Mouse (Mus musculus) CH12.LX (cell line): ENCODE results near the gene Vti1a. TPM values are rescaled to one million over a fixed set of nuclear protein-coding genes. Genes with fewer than 3 reads are reported as not detected.

Source experiments
- DNase-seq: peaks from one replicate; pipeline ENCODE4 v3.0.0-alpha.2; 2013; ENCODE audit errors: extremely low read depth
- H3K27ac ChIP-seq: 2 replicates; pipeline ENCODE4 v1.5.1; 2012; ENCODE audit warnings: low read depth, mild to moderate bottlenecking, control low read depth, moderate library complexity; ENCODE audit not compliant: insufficient read depth
- H3K27me3 ChIP-seq: replicated peaks from 2 replicates; pipeline ENCODE3; 2012; ENCODE audit warnings: inconsistent platforms
- H3K36me3 ChIP-seq, 2 experiments: replicated peaks in 1 of 2; 2 replicates each; pipeline versions ENCODE3 to v1.6.1; 2012; ENCODE audit warnings: inconsistent platforms in 1 of 2, low read length in 1 of 2, mild to moderate bottlenecking in 1 of 2, mixed read lengths in 1 of 2, moderate library complexity in 1 of 2; ENCODE audit not compliant: control insufficient read depth in 1 of 2, insufficient read depth in 1 of 2
- H3K4me1 ChIP-seq, 2 experiments: 2 replicates each; pipeline ENCODE4 v1.6.1; 2012; ENCODE audit warnings: inconsistent platforms in 1 of 2, moderate library complexity in 1 of 2; ENCODE audit not compliant: insufficient read depth in 2 of 2, control insufficient read depth in 1 of 2
- H3K4me2 ChIP-seq: 2 replicates; pipeline ENCODE4 v1.6.1; 2012; ENCODE audit warnings: low read depth, mild to moderate bottlenecking, control low read depth; ENCODE audit not compliant: poor library complexity, insufficient read depth, severe bottlenecking
- H3K4me3 ChIP-seq, 3 experiments: fragments of 150-350 bp in 1 of 3; sonication (generic) in 1 of 3; replicated peaks in 1 of 3; 2 replicates each; pipeline versions ENCODE3 to v1.5.1; 2011 to 2012; ENCODE audit warnings: low read depth in 2 of 3, low read length in 2 of 3, mild to moderate bottlenecking in 2 of 3, moderate library complexity in 2 of 3, control low read depth in 1 of 3, improper control_type of control experiment in 1 of 3, inconsistent platforms in 1 of 3, mixed read lengths in 1 of 3; ENCODE audit not compliant: poor library complexity in 1 of 3
- H3K79me2 ChIP-seq: replicated peaks from 2 replicates; pipeline ENCODE4 v1.6.1; 2012; ENCODE audit warnings: mild to moderate bottlenecking, moderate library complexity; ENCODE audit not compliant: control insufficient read depth, poor library complexity, insufficient read depth, severe bottlenecking; ENCODE audit errors: extremely low read depth
- H3K9ac ChIP-seq: 2 replicates; pipeline ENCODE4 v1.6.1; 2012; ENCODE audit warnings: low read depth, mild to moderate bottlenecking, control low read depth, moderate library complexity; ENCODE audit not compliant: insufficient read depth
- H3K9me3 ChIP-seq: replicated peaks from 2 replicates; pipeline ENCODE3; 2012; ENCODE audit warnings: low read length, inconsistent platforms, mixed read lengths
- BHLHE40 ChIP-seq: IDR thresholded peaks from 2 replicates; pipeline ENCODE4 v1.6.1; 2011; ENCODE audit warnings: mild to moderate bottlenecking, low read depth, low read length, improper control_type of control experiment
- CHD2 ChIP-seq: IDR thresholded peaks from 2 replicates; pipeline ENCODE4 v1.6.1; 2011; ENCODE audit warnings: low read length, improper control_type of control experiment
- CTCF ChIP-seq, 2 experiments: IDR thresholded peaks in 1 of 2; conservative IDR thresholded peaks in 1 of 2; 2 replicates each; pipeline ENCODE4 v1.5.1; 2011 to 2012; ENCODE audit warnings: low read depth in 2 of 2, low read length in 2 of 2, improper control_type of control experiment in 1 of 2, inconsistent platforms in 1 of 2, mild to moderate bottlenecking in 1 of 2, moderate library complexity in 1 of 2
- E2F4 ChIP-seq: IDR thresholded peaks from 2 replicates; pipeline ENCODE4 v1.6.1; 2011; ENCODE audit warnings: low read depth, low read length, improper control_type of control experiment; ENCODE audit not compliant: insufficient replicate concordance
- EP300 ChIP-seq: IDR thresholded peaks from 2 replicates; pipeline ENCODE4 v1.6.1; 2011; ENCODE audit warnings: low read length, improper control_type of control experiment
- HCFC1 ChIP-seq: IDR thresholded peaks from 2 replicates; pipeline ENCODE4 v1.6.1; 2012; ENCODE audit warnings: low read depth, mild to moderate bottlenecking, inconsistent platforms, low read length, improper control_type of control experiment
- KAT2A ChIP-seq: IDR thresholded peaks from 2 replicates; pipeline ENCODE4 v1.6.1; 2012; ENCODE audit warnings: low read length, improper control_type of control experiment, inconsistent platforms; ENCODE audit not compliant: insufficient replicate concordance
- MAX ChIP-seq: IDR thresholded peaks from 2 replicates; pipeline ENCODE4 v1.6.1; 2011; ENCODE audit warnings: low read length, improper control_type of control experiment
- MAZ ChIP-seq: IDR thresholded peaks from 2 replicates; pipeline ENCODE4 v1.6.1; 2012; ENCODE audit warnings: low read depth, mild to moderate bottlenecking, inconsistent platforms, low read length, improper control_type of control experiment, moderate library complexity
- MEF2A ChIP-seq: IDR thresholded peaks from 2 replicates; pipeline ENCODE4 v1.6.1; 2014; ENCODE audit warnings: low read depth, mild to moderate bottlenecking, inconsistent platforms, low read length, improper control_type of control experiment, borderline replicate concordance
- MXI1 ChIP-seq: IDR thresholded peaks from 2 replicates; pipeline ENCODE4 v1.6.1; 2011; ENCODE audit warnings: mild to moderate bottlenecking, low read depth, low read length, improper control_type of control experiment
- NRF1 ChIP-seq: IDR thresholded peaks from 2 replicates; pipeline ENCODE4 v1.6.1; 2014; ENCODE audit warnings: low read depth, mild to moderate bottlenecking, inconsistent platforms, low read length, improper control_type of control experiment, moderate library complexity
- POLR2AphosphoS2 ChIP-seq: IDR thresholded peaks from 2 replicates; pipeline ENCODE4 v1.6.1; 2011; ENCODE audit warnings: low read depth, low read length, improper control_type of control experiment
- RAD21 ChIP-seq: IDR thresholded peaks from 2 replicates; pipeline ENCODE4 v1.6.1; 2011; ENCODE audit warnings: low read depth, mild to moderate bottlenecking, low read length, improper control_type of control experiment, moderate library complexity
- SIN3A ChIP-seq: IDR thresholded peaks from 2 replicates; pipeline ENCODE4 v1.6.1; 2012; ENCODE audit warnings: low read length, improper control_type of control experiment, inconsistent platforms
- SMC3 ChIP-seq: IDR thresholded peaks from 2 replicates; pipeline ENCODE4 v1.6.1; 2011; ENCODE audit warnings: low read depth, low read length, improper control_type of control experiment
- TCF12 ChIP-seq: IDR thresholded peaks from 2 replicates; pipeline ENCODE4 v1.6.1; 2014; ENCODE audit warnings: low read depth, mild to moderate bottlenecking, inconsistent platforms, low read length, improper control_type of control experiment
- UBTF ChIP-seq: IDR thresholded peaks from 2 replicates; pipeline ENCODE4 v1.6.1; 2012; ENCODE audit warnings: low read depth, mild to moderate bottlenecking, inconsistent platforms, low read length, improper control_type of control experiment, moderate library complexity
- USF2 ChIP-seq: conservative IDR thresholded peaks from 2 replicates; pipeline ENCODE4 v1.6.1; 2011; ENCODE audit warnings: low read depth, low read length, improper control_type of control experiment
- ZC3H11A ChIP-seq: IDR thresholded peaks from 2 replicates; pipeline ENCODE4 v1.6.1; 2012; ENCODE audit warnings: low read depth, mild to moderate bottlenecking, inconsistent platforms, low read length, improper control_type of control experiment
- ZMIZ1 ChIP-seq: IDR thresholded peaks from 2 replicates; pipeline ENCODE4 v1.6.1; 2012; ENCODE audit warnings: low read depth, mild to moderate bottlenecking, inconsistent platforms, low read length, improper control_type of control experiment
- dilution Hi-C: fragments of 300-500 bp; cut with MboI; formaldehyde crosslinking; loops from 2 replicates; pipeline ENCODE4 v1.14.3; 2020; ENCODE audit warnings: low sequenced_read_pairs; ENCODE audit not compliant: extremely low pct_unique_long_range_greater_than_20kb, extremely low pct_ligation_motif_present
- in situ Hi-C: fragments of 300-500 bp; cut with MboI; formaldehyde crosslinking; loops from 3 replicates; pipeline ENCODE4 v1.14.3; 2019; ENCODE audit warnings: low sequenced_read_pairs, low pct_ligation_motif_present, low pct_unique_long_range_greater_than_20kb, mixed read lengths
- polyA plus RNA-seq: library from polyadenylated mRNA; unstranded; fragments of >175 nt; gene quantifications from 2 replicates; pipeline ENCODE4 v1.2.1, GENCODE M21; 2012; ENCODE audit warnings: low read depth; ENCODE audit not compliant: insufficient read length
- total RNA-seq, 2 experiments: library from RNA; depleted of rRNA; stranded (reverse); fragments of 300-350 nt in 1 of 2; fragments of >200 nt in 1 of 2; gene quantifications; 2 replicates each; pipeline ENCODE4 v1.2.3; 2012 to 2014

Vti1a gene
- total and polyA plus RNA-seq, 3 experiments, result 22.3 to 27.6 (median 23.5) TPM

GRCm38 (mm10) chr19:55544498-55544897 lies 228.4 kb downstream of the Vti1a start (continued):
- TF ChIP-seq SIN3A (0 out of 2 replicates have a peak, but pooled peaks have one; percentile 8), HCFC1 (no peak), USF2 (no peak), MAZ (no peak), ZMIZ1 (no peak), EP300 (peak; percentile 76), BHLHE40 (peak; percentile 76; the same call in 1 of the 2 replicates), MXI1 (no peak), POLR2AphosphoS2 (no peak), TCF12 (peak; percentile 91), E2F4 (no peak), ZC3H11A (no peak), UBTF (no peak)

- no peaks in the 10 kb centered on the region for H3K9me3 ChIP-seq
- H3K9ac ChIP-seq, result no peak overlapping the region
- peaks cover 6 to 34% of the 10 kb centered on the region in 2 experiments for H3K4me1 ChIP-seq
- peak; percentile 82 for DNase-seq
- H3K27me3 ChIP-seq, result no peaks in the 10 kb centered on the region
- dilution Hi-C loops (no loop called here), in situ Hi-C loops (no loop called here)
- H3K4me3 ChIP-seq, result no peak overlapping the region
- H3K36me3 ChIP-seq, result peaks cover 4 to 28% of the 10 kb centered on the region in 2 experiments
- H3K79me2 ChIP-seq, result no peaks in the 10 kb centered on the region
- TF ChIP-seq SMC3, result peak; percentile 74
- TF ChIP-seq ZC3H11A, result 0 out of 2 replicates have a peak, but pooled peaks have one; percentile 3
- TF ChIP-seq CTCF (conservative IDR thresholded peaks at IDR 0.05 in 1 of 2, IDR thresholded peaks at IDR 0.05 in 1 of 2; ENCODE audit: low read depth in 2 of 2, low read length in 2 of 2), result peak; percentile 76 to 78
- TF ChIP-seq TCF12, result no peak
- TF ChIP-seq RAD21, result peak; percentile 63
- no peak for TF ChIP-seq MAX
- no peak overlapping the region for H3K4me2 ChIP-seq
- H3K27ac ChIP-seq, result no peak overlapping the region
These were observed 229.4 kb downstream of the Vti1a start for GRCm38 (mm10) chr19:55545529-55545928.

GRCm38 (mm10) chr19:55546009-55546528 lies 230.0 kb downstream of the Vti1a start:
- no peaks in the 10 kb centered on the region for H3K27me3 ChIP-seq
- no peak overlapping the region for H3K4me3 ChIP-seq
- H3K27ac ChIP-seq, result no peak overlapping the region
- peaks cover 6 to 34% of the 10 kb centered on the region in 2 experiments for H3K4me1 ChIP-seq
- H3K9me3 ChIP-seq, result no peaks in the 10 kb centered on the region
- H3K9ac ChIP-seq, result no peak overlapping the region
- peaks cover 4 to 31% of the 10 kb centered on the region in 2 experiments for H3K36me3 ChIP-seq
- in situ Hi-C loops (no loop called here), dilution Hi-C loops (no loop called here)
- no peak for DNase-seq
- no peak overlapping the region for H3K4me2 ChIP-seq
- H3K79me2 ChIP-seq, result no peaks in the 10 kb centered on the region
- TF ChIP-seq MAZ (no peak), MEF2A (no peak), NRF1 (no peak), E2F4 (no peak), CHD2 (no peak), KAT2A (no peak), BHLHE40 (no peak)
- TF ChIP-seq, all 38 proteins: peak for 0
